Mouse (Mus musculus): ENCODE measurements around the gene Yif1a. TPM values are rescaled to one million over a fixed set of nuclear protein-coding genes. Genes with fewer than 3 reads are reported as not detected.

The Yif1a gene
- polyA plus RNA-seq, 1 experiment: 57.6 TPM

GRCm38 (mm10) chr19:5057876-5058775 is 30.2 kb upstream of the Yif1a start:
- H3K79me2 ChIP-seq (ENCODE audit: control insufficient read depth, insufficient read depth): peaks cover 25% of the 10 kb centered on the region
- peaks cover 17% of the 10 kb centered on the region for H3K79me3 ChIP-seq (ENCODE audit: low read depth)
- H3ac ChIP-seq (ENCODE audit: control insufficient read depth, insufficient read length, low read depth): peak overlapping the region; percentile 4
- H3K36me3 ChIP-seq (ENCODE audit: control insufficient read depth, insufficient read depth): peaks cover 34% of the 10 kb centered on the region
- H3K4me3 ChIP-seq (ENCODE audit: insufficient read depth, poor library complexity, severe bottlenecking): no peak overlapping the region
- TF ChIP-seq FOSL1 (IDR thresholded peaks at IDR 0.05; ENCODE audit: insufficient read depth, low read length, poor library complexity, severe bottlenecking): no peak
- no peak for TF ChIP-seq MAX (IDR thresholded peaks at IDR 0.05)
- TF ChIP-seq MYOG (IDR thresholded peaks at IDR 0.05; ENCODE audit: control insufficient read depth, extremely low read depth, insufficient read length): no peak
- TF ChIP-seq USF1 (IDR thresholded peaks at IDR 0.05; ENCODE audit: low read depth): no peak
- no peak for TF ChIP-seq CTCF (IDR thresholded peaks at IDR 0.05; ENCODE audit: control insufficient read depth, insufficient read depth, insufficient read length)
- no peaks in the 10 kb centered on the region for H3K27me3 ChIP-seq (ENCODE audit: control insufficient read depth, insufficient read depth, insufficient read length)

GRCm38 (mm10) chr19:5058801-5059771 is 29.3 kb upstream of the Yif1a start:
- Histone ChIP-seq H3K79me3 (ENCODE audit: low read depth) (peaks cover 8% of the 10 kb centered on the region), H3K36me3 (ENCODE audit: control insufficient read depth, insufficient read depth) (peaks cover 25% of the 10 kb centered on the region), H3ac (ENCODE audit: control insufficient read depth, insufficient read length, low read depth) (peak overlapping the region; percentile 10), H3K27me3 (ENCODE audit: control insufficient read depth, insufficient read depth, insufficient read length) (no peaks in the 10 kb centered on the region), H3K79me2 (ENCODE audit: control insufficient read depth, insufficient read depth) (peaks cover 15% of the 10 kb centered on the region), H3K4me3 (ENCODE audit: insufficient read depth, poor library complexity, severe bottlenecking) (no peak overlapping the region)
- TF ChIP-seq MYOD1 (IDR thresholded peaks at IDR 0.05; ENCODE audit: control insufficient read depth, insufficient read length, low read depth): no peak
- no peak for TF ChIP-seq MAX (IDR thresholded peaks at IDR 0.05)
- TF ChIP-seq CTCF (IDR thresholded peaks at IDR 0.05; ENCODE audit: control insufficient read depth, insufficient read depth, insufficient read length): no peak
- TF ChIP-seq USF1 (IDR thresholded peaks at IDR 0.05; ENCODE audit: low read depth): no peak
- TF ChIP-seq FOSL1 (IDR thresholded peaks at IDR 0.05; ENCODE audit: insufficient read depth, low read length, poor library complexity, severe bottlenecking): no peak
- TF ChIP-seq MYOG (IDR thresholded peaks at IDR 0.05; ENCODE audit: control insufficient read depth, extremely low read depth, insufficient read length): no peak
- no peak for TF ChIP-seq CEBPB (IDR thresholded peaks at IDR 0.05; ENCODE audit: low read depth)

GRCm38 (mm10) chr19:5060365-5061330 is 27.7 kb upstream of the Yif1a start:
- Histone ChIP-seq H3K79me2 (ENCODE audit: control insufficient read depth, insufficient read depth) (no peaks in the 10 kb centered on the region), H3K36me3 (ENCODE audit: control insufficient read depth, insufficient read depth) (peaks cover 10% of the 10 kb centered on the region), H3K4me3 (ENCODE audit: insufficient read depth, poor library complexity, severe bottlenecking) (no peak overlapping the region), H3K27me3 (ENCODE audit: control insufficient read depth, insufficient read depth, insufficient read length) (no peaks in the 10 kb centered on the region), H3K79me3 (ENCODE audit: low read depth) (no peaks in the 10 kb centered on the region), H3ac (ENCODE audit: control insufficient read depth, insufficient read length, low read depth) (no peak overlapping the region)
- no peak for TF ChIP-seq USF1 (IDR thresholded peaks at IDR 0.05; ENCODE audit: low read depth)
- no peak for TF ChIP-seq CTCF (IDR thresholded peaks at IDR 0.05; ENCODE audit: control insufficient read depth, insufficient read depth, insufficient read length)
- TF ChIP-seq MAX (IDR thresholded peaks at IDR 0.05): no peak
- no peak for TF ChIP-seq MYOD1 (IDR thresholded peaks at IDR 0.05; ENCODE audit: control insufficient read depth, insufficient read length, low read depth)
- TF ChIP-seq FOSL1 (IDR thresholded peaks at IDR 0.05; ENCODE audit: insufficient read depth, low read length, poor library complexity, severe bottlenecking): no peak
- no peak for TF ChIP-seq MYOG (IDR thresholded peaks at IDR 0.05; ENCODE audit: control insufficient read depth, extremely low read depth, insufficient read length)
- no peak for TF ChIP-seq CEBPB (IDR thresholded peaks at IDR 0.05; ENCODE audit: low read depth)

- Histone ChIP-seq H3ac (ENCODE audit: control insufficient read depth, insufficient read length, low read depth) (no peak overlapping the region), H3K27me3 (ENCODE audit: control insufficient read depth, insufficient read depth, insufficient read length) (no peaks in the 10 kb centered on the region), H3K36me3 (ENCODE audit: control insufficient read depth, insufficient read depth) (no peaks in the 10 kb centered on the region), H3K79me2 (ENCODE audit: control insufficient read depth, insufficient read depth) (no peaks in the 10 kb centered on the region), H3K4me3 (ENCODE audit: insufficient read depth, poor library complexity, severe bottlenecking) (no peak overlapping the region), H3K79me3 (ENCODE audit: low read depth) (no peaks in the 10 kb centered on the region)
- TF ChIP-seq MYOD1 (IDR thresholded peaks at IDR 0.05; ENCODE audit: control insufficient read depth, insufficient read length, low read depth) (no peak), FOSL1 (IDR thresholded peaks at IDR 0.05; ENCODE audit: insufficient read depth, low read length, poor library complexity, severe bottlenecking) (no peak), MYOG (IDR thresholded peaks at IDR 0.05; ENCODE audit: control insufficient read depth, extremely low read depth, insufficient read length) (no peak), USF1 (IDR thresholded peaks at IDR 0.05; ENCODE audit: low read depth) (no peak), CTCF (IDR thresholded peaks at IDR 0.05; ENCODE audit: control insufficient read depth, insufficient read depth, insufficient read length) (no peak), CEBPB (IDR thresholded peaks at IDR 0.05; ENCODE audit: low read depth) (no peak), MAX (IDR thresholded peaks at IDR 0.05) (no peak)
These were observed 26.3 kb upstream of the Yif1a start for GRCm38 (mm10) chr19:5062041-5062440.

Data from C2C12 (cell line).